In genomic region chr2:60176087-60176486, GRCm38 (mm10) we compare ENCODE assay signal across 18 mouse cellular contexts. TPM values are rescaled to one million over a fixed set of nuclear protein-coding genes. Genes with fewer than 3 reads are reported as not detected.
DNase-seq lines count a peak whose midpoint lies in the region; ATAC-seq and TF ChIP-seq lines count a peak whose summit lies in the region.
"Had no signal": no experiment of that assay in that cellular context is flagged by ENCODE, and none has a peak within 500 bp of the region (broad histone marks: within the 10 kb centered on the region; RNA-seq: fewer than 3 reads in every experiment).

No protein-coding gene starts in this region.

- peak; percentile 34 for DNase-seq in lung, postnatal 36 days
- no peak for DNase-seq in lung, postnatal 10 days
- DNase-seq in MEL-GATA-1-ER (ENCODE audit: extremely low read depth, low read depth), result peak; percentile 21
- DNase-seq in cerebellum, adult 2 months, result no peak
- DNase-seq in ovary, postnatal 36 days (ENCODE audit: low spot score), result no peak
- DNase-seq in right cerebral cortex, postnatal 14 days, result no peak
- DNase-seq: adrenal gland, postnatal 10 days; cerebellum, adult 8-10 months; forebrain, postnatal 0 days; gastrocnemius, adult 2 months; left cerebral cortex, postnatal 4 days; right cerebral cortex, adult 18-20 months had no signal

- whole genome bisulfite sequencing in cerebellum, adult 2 months, result 90% methylated on average over 5 of the region's 5 CpGs

- H3K4me3 ChIP-seq in cerebellum, adult 2 months (replicated peaks; ENCODE audit: insufficient read depth, low read depth, low read length), result no peak overlapping the region
- H3K4me3 ChIP-seq: gastrocnemius, adult 2 months; heart, embryonic 15.5 days; hindbrain, embryonic 10.5 days; lung, embryonic 15.5 days; midbrain, embryonic 13.5 days had no signal

- peaks cover 3% of the 10 kb centered on the region for H3K4me1 ChIP-seq in cerebellum, adult 2 months (ENCODE audit: control insufficient read depth, insufficient read depth, low read length)
- H3K4me1 ChIP-seq: heart, embryonic 15.5 days; lung, embryonic 15.5 days; midbrain, embryonic 13.5 days had no signal

- ATAC-seq in megakaryocyte, adult 5-6 weeks (ENCODE audit: poor library complexity, severe bottlenecking), result peak; percentile 52
- ATAC-seq: forebrain, postnatal 0 days; inflammation-experienced regulatory T-cells, adult 6 months; midbrain, embryonic 13.5 days had no signal

- H3K27me3 ChIP-seq in cerebellum, adult 2 months (ENCODE audit: control insufficient read depth, insufficient read depth, low read length), result no peaks in the 10 kb centered on the region
- H3K27me3 ChIP-seq: heart, embryonic 15.5 days; lung, embryonic 15.5 days; midbrain, embryonic 13.5 days had no signal

- no peak for TF ChIP-seq CTCF in cerebellum, adult 2 months (IDR thresholded peaks at IDR 0.05; ENCODE audit: borderline replicate concordance, insufficient read depth, low read depth, low read length)

- no peak overlapping the region for H3K27ac ChIP-seq in cerebellum, adult 2 months (ENCODE audit: insufficient read depth, low read length)
- H3K27ac ChIP-seq: gastrocnemius, adult 2 months; heart, embryonic 15.5 days; hindbrain, embryonic 10.5 days; lung, embryonic 15.5 days; midbrain, embryonic 13.5 days had no signal

- TF ChIP-seq POLR2A in cerebellum, adult 2 months (IDR thresholded peaks at IDR 0.05; ENCODE audit: borderline replicate concordance, insufficient read depth, low read length), result no peak

RNA-seq across cellular contexts. Expression of gene Baz2b, which starts 33.6 kb away (rescaled TPM):
- 87.2 and 95.6 TPM in 2 replicates for total RNA-seq in megakaryocyte, adult 5-6 weeks (2015)
- 129 and 133 TPM in 2 replicates for total RNA-seq in megakaryocyte, adult 5-6 weeks (2017)
- 46.2 and 55.1 TPM in 2 replicates for polyA plus RNA-seq in cerebellum, adult 2 months (2012; rRNA removed)

RNA-seq across cellular contexts. Expression of gene March7, which starts 33.6 kb away (rescaled TPM):
- total RNA-seq in megakaryocyte, adult 5-6 weeks (2015), result 80.4 and 93.0 TPM in 2 replicates
- total RNA-seq in megakaryocyte, adult 5-6 weeks (2017), result 93.9 and 97.7 TPM in 2 replicates
- polyA plus RNA-seq in cerebellum, adult 2 months (2012; rRNA removed), result 39.5 and 45.2 TPM in 2 replicates

Comparison
In these comparisons a context has a peak if more than half of its experiments do, and no peak if none do; other contexts are left out.
1. DNase-seq: peak in lung, postnatal 36 days (single experiment) and MEL-GATA-1-ER (single experiment); none in lung, postnatal 10 days (single experiment), cerebellum, adult 2 months (0 of 2), ovary, postnatal 36 days (single experiment) and right cerebral cortex, postnatal 14 days (single experiment).